Comparison of ENCODE assay signal across 23 mouse cellular contexts in genomic region chr4:47219393-47219792, GRCm38 (mm10). TPM values are rescaled to one million over a fixed set of nuclear protein-coding genes. Genes with fewer than 3 reads are reported as not detected.
DNase-seq lines count a peak whose midpoint lies in the region; ATAC-seq and TF ChIP-seq lines count a peak whose summit lies in the region.
"Had no signal": no experiment of that assay in that cellular context is flagged by ENCODE, and none has a peak within 500 bp of the region (broad histone marks: within the 10 kb centered on the region; RNA-seq: fewer than 3 reads in every experiment).

No protein-coding gene starts in this region.

- no peaks in the 10 kb centered on the region for H3K36me3 ChIP-seq in forebrain, embryonic 13.5 days (ENCODE audit: poor library complexity, severe bottlenecking)
- H3K36me3 ChIP-seq: embryonic facial prominence, embryonic 10.5 days; embryonic facial prominence, embryonic 12.5 days; G1E had no signal

- TF ChIP-seq CTCF in gastrocnemius, adult 2 months (IDR thresholded peaks at IDR 0.05) = no peak

- ATAC-seq in hematopoietic stem cell, adult 5-6 weeks (replicated peaks in 1 of 2; ENCODE audit: insufficient read depth in 1 of 2, low FRiP score in 2 of 2, low TSS enrichment in 1 of 2, low read depth in 1 of 2, poor library complexity in 2 of 2, severe bottlenecking in 2 of 2) = peak; percentile 51 to 59; a peak in 3 of 4 replicates
- ATAC-seq in megakaryocyte progenitor cell, adult 5-6 weeks (replicated peaks; ENCODE audit: poor library complexity) = peak; percentile 57
- ATAC-seq in forebrain, embryonic 13.5 days = no peak
- ATAC-seq: CD4-positive, CD25-positive, alpha-beta regulatory T cell, adult 4 months; forebrain, embryonic 14.5 days; forebrain, embryonic 16.5 days had no signal

- 88% methylated on average over 10 of the region's 10 CpGs for WGBS in forebrain, embryonic 13.5 days

- no peak overlapping the region for H3K4me2 ChIP-seq in forebrain, embryonic 13.5 days
- H3K4me2 ChIP-seq: embryonic facial prominence, embryonic 12.5 days had no signal

- H3K27me3 ChIP-seq in forebrain, embryonic 13.5 days = no peaks in the 10 kb centered on the region
- H3K27me3 ChIP-seq: CH12.LX; embryonic facial prominence, embryonic 12.5 days had no signal

- H3K9me3 ChIP-seq in forebrain, embryonic 13.5 days (replicated peaks) = no peaks in the 10 kb centered on the region
- H3K9me3 ChIP-seq: embryonic facial prominence, embryonic 10.5 days; embryonic facial prominence, embryonic 12.5 days had no signal

- H3K27ac ChIP-seq in gastrocnemius, adult 2 months = peak overlapping the region; percentile 2
- no peak overlapping the region for H3K27ac ChIP-seq in forebrain, embryonic 13.5 days
- H3K27ac ChIP-seq: embryonic facial prominence, embryonic 10.5 days; embryonic facial prominence, embryonic 12.5 days had no signal

- no peak overlapping the region for H3K9ac ChIP-seq in forebrain, embryonic 13.5 days
- H3K9ac ChIP-seq: embryonic facial prominence, embryonic 12.5 days had no signal

- no peaks in the 10 kb centered on the region for H3K4me1 ChIP-seq in forebrain, embryonic 13.5 days
- H3K4me1 ChIP-seq: embryonic facial prominence, embryonic 10.5 days; embryonic facial prominence, embryonic 12.5 days had no signal

- no peak for DNase-seq in gastrocnemius, adult 2 months
- DNase-seq in gastrocnemius, postnatal 4 days (ENCODE audit: low spot score in 2 of 2) = no peak
- DNase-seq in spleen, postnatal 4 days (ENCODE audit: low spot score in 2 of 2) = no peak
- DNase-seq in Muller cell, postnatal 12 days (ENCODE audit: inconsistent ontology term) = no peak
- DNase-seq: adrenal gland, adult 8-10 months; adrenal gland, postnatal 14 days; adrenal gland, postnatal 36 days; B cell, adult 2 months; cerebellum, adult 11-12 months; cerebellum, adult 2 months; cerebellum, adult 9-10 months; cerebellum, postnatal 10 days; cerebellum, postnatal 36 days had no signal

- intact Hi-C loops in gastrocnemius, adult 2 months (cut with DNase I) = no loop called here

- no peak overlapping the region for H3K4me3 ChIP-seq in gastrocnemius, adult 2 months
- H3K4me3 ChIP-seq in forebrain, embryonic 13.5 days = no peak overlapping the region
- H3K4me3 ChIP-seq: embryonic facial prominence, embryonic 10.5 days; embryonic facial prominence, embryonic 12.5 days had no signal

RNA-seq across cellular contexts. Expression of gene Col15a1, which starts 11.4 kb away (rescaled TPM):
- 10 to 100 TPM; 19.5 to 37.8 TPM for total RNA-seq in gastrocnemius, adult 2 months (2021)
- 100 to 1,000 TPM; 285 to 337 TPM for total RNA-seq in gastrocnemius, postnatal 4 days (2021)
- not detected in 2 replicates for total RNA-seq in hematopoietic stem cell, adult 5-6 weeks (2017)
- total RNA-seq in megakaryocyte progenitor cell, adult 5-6 weeks (2015) = not detected in 2 replicates
- total RNA-seq in megakaryocyte progenitor cell, adult 5-6 weeks (2017) = 0.17 TPM in 2 replicates
- 2.3 and 2.4 TPM in 2 replicates for polyA plus RNA-seq in forebrain, embryonic 13.5 days (2015; fragmentation: Nextera tagmentation; extraction: Ambion mirVana)
- polyA plus RNA-seq: G1E had no signal

Comparison
In these comparisons a context has a peak if more than half of its experiments do, and no peak if none do; other contexts are left out.
1. RNA of gene Col15a1, which starts 11.4 kb away (total RNA-seq): 285 to 337 TPM in gastrocnemius, postnatal 4 days and 19.5 to 37.8 TPM in gastrocnemius, adult 2 months; 0.17 TPM in megakaryocyte progenitor cell, adult 5-6 weeks and not detected in hematopoietic stem cell, adult 5-6 weeks; every median in the first group is over 10 times any median in the second.